Mouse (Mus musculus) embryonic fibroblast, embryonic 13.5 days (primary cell): ENCODE data around the gene Dusp5. TPM values are rescaled to one million over a fixed set of nuclear protein-coding genes. Genes with fewer than 3 reads are reported as not detected.

Source experiments
- H3K27ac ChIP-seq: 2 replicates; pipeline ENCODE4 v1.5.1; 2012; ENCODE audit warnings: low read length, control low read depth, inconsistent platforms; ENCODE audit not compliant: insufficient read depth
- H3K4me1 ChIP-seq: 2 replicates; pipeline ENCODE4 v1.6.1; 2011; ENCODE audit warnings: low read length; ENCODE audit not compliant: control insufficient read depth, insufficient read depth
- H3K4me3 ChIP-seq: 2 replicates; pipeline ENCODE4 v1.5.1; 2011; ENCODE audit warnings: mild to moderate bottlenecking, control low read depth, low read length; ENCODE audit not compliant: insufficient read depth
- CTCF ChIP-seq: IDR thresholded peaks from 2 replicates; pipeline ENCODE4 v1.5.1; 2011; ENCODE audit warnings: mild to moderate bottlenecking, control low read depth, low read length, moderate library complexity, borderline replicate concordance; ENCODE audit not compliant: insufficient read depth
- POLR2A ChIP-seq: IDR thresholded peaks from 2 replicates; pipeline ENCODE4 v1.6.1; 2011; ENCODE audit warnings: low read depth, mild to moderate bottlenecking, control low read depth, low read length, moderate library complexity
- polyA plus RNA-seq: library from polyadenylated mRNA; stranded (reverse); fragments of >200 nt; gene quantifications from 2 replicates; pipeline ENCODE4 v1.2.4, GENCODE M21; 2011; ENCODE audit warnings: low read depth; ENCODE audit not compliant: missing spikeins, insufficient read length

Dusp5 gene
- polyA plus RNA-seq, 1 experiment = 19.5 TPM

DNA sequence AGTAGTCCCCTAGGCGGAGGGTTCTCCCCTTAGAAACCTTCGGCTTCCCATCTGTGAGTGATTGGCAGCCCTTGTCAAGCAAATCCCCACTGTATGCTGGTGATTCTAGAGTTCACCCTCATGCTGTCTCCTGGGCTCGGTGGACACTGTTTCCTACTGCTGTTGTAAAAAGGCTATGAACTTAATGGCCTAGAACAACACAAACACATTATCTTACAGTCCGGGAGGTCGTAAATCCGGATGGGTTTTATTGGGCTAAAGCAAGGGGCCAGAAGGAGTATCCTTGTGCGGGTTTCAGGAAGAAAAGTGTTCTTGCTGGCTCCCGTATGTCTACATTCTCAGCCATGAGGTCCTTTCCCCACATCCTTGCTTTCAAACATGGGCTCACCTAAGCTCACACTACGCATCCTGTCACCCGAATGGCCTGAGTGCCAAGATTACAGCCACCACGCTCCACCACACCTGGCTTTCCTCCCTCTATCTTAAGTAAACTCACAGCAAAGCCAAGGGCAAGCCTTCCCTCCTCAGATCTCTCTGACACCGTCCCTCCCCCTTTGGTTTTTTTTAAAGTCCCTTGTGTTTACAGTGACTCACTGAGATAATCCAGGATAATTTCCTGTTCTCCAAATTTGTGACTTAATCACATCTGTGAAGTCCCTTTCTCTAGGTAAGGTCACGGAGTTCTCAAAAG lies 17.5 kb upstream of the Dusp5 start:
- no peak overlapping the region for H3K4me3 ChIP-seq
- H3K4me1 ChIP-seq = peaks cover 10% of the 10 kb centered on the region; the same call in 1 of the 2 replicates
- no peak for TF ChIP-seq POLR2A
- no peak for TF ChIP-seq CTCF
- no peak overlapping the region for H3K27ac ChIP-seq

GRCm38 (mm10) chr19:53517370-53518096 lies 11.4 kb upstream of the Dusp5 start:
- 0 out of 2 replicates have a peak, but pooled peaks cover 4% of the 10 kb centered on the region for H3K4me1 ChIP-seq
- no peak overlapping the region for H3K4me3 ChIP-seq
- no peak for TF ChIP-seq CTCF
- no peak for TF ChIP-seq POLR2A
- no peak overlapping the region for H3K27ac ChIP-seq

- H3K4me3 ChIP-seq = no peak overlapping the region
- H3K4me1 ChIP-seq = 0 out of 2 replicates have a peak, but pooled peaks cover 4% of the 10 kb centered on the region
- no peak overlapping the region for H3K27ac ChIP-seq
- no peak for TF ChIP-seq CTCF
- TF ChIP-seq POLR2A = no peak
These were observed 9.4 kb upstream of the Dusp5 start for GRCm38 (mm10) chr19:53519549-53519948.

- no peak overlapping the region for H3K27ac ChIP-seq
- no peak for TF ChIP-seq POLR2A
- TF ChIP-seq CTCF = no peak
- no peak overlapping the region for H3K4me3 ChIP-seq
- H3K4me1 ChIP-seq = 0 out of 2 replicates have a peak, but pooled peaks cover 4% of the 10 kb centered on the region
These were observed 8.9 kb upstream of the Dusp5 start for GRCm38 (mm10) chr19:53519981-53520380.

- 0 out of 2 replicates have a peak, but pooled peaks cover 4% of the 10 kb centered on the region for H3K4me1 ChIP-seq
- TF ChIP-seq CTCF (no peak), POLR2A (no peak)
- no peak overlapping the region for H3K27ac ChIP-seq
- H3K4me3 ChIP-seq = no peak overlapping the region
These were observed 7.6 kb upstream of the Dusp5 start for GRCm38 (mm10) chr19:53521137-53521795.

DNA sequence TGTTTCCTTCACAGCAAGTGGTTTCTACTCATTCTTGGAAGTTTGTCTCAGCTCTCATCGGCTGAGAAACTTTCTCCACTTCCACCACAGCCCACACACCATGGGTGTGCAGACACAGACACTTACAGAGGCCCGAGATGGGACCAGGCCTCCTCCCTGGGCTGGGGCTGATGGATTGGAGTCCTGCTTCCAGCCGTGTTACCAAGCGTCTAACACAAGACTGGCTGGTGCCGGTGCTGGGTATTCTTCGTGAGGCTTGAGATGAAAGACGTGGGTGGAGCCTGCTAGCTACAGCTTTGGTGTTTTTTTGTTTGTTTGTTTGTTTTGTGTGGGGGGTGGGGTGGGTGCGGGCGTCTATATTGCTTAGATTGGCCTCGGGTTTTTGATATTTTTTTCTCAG lies 1.4 kb upstream of the Dusp5 start:
- TF ChIP-seq CTCF = no peak
- no peak for TF ChIP-seq POLR2A
- Histone ChIP-seq H3K4me1 (no peaks in the 10 kb centered on the region), H3K4me3 (no peak overlapping the region), H3K27ac (no peak overlapping the region)

DNA sequence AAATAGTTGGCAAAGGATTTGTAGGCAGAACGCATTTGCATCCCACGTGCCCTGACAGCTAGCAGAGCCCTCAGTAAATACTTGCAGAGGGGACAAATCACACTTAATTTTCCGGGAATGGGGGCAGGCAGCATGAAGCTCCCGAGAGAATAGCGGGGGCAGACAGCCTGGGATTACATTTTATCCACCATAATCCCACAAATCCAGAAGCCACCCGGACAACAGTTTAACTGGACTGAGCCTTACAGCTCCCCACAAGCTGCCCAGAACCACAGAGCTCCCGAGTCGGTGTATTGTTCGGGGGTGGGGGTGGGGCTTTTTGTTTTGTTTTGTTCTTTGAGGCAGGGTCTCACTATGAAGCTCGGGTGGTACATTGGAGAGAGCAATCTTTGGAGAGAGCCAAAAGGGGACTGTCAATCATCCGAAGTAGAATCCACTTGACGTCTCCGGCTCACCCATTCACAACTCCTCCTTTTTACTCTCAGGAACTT lies 733 bp upstream of the Dusp5 start:
- TF ChIP-seq CTCF (no peak), POLR2A (0 out of 2 replicates have a peak, but pooled peaks have one; percentile 13)
- H3K4me3 ChIP-seq = peak overlapping the region; percentile 89
- no peak overlapping the region for H3K27ac ChIP-seq
- peaks cover 1% of the 10 kb centered on the region; the same call in 1 of the 2 replicates for H3K4me1 ChIP-seq

DNA sequence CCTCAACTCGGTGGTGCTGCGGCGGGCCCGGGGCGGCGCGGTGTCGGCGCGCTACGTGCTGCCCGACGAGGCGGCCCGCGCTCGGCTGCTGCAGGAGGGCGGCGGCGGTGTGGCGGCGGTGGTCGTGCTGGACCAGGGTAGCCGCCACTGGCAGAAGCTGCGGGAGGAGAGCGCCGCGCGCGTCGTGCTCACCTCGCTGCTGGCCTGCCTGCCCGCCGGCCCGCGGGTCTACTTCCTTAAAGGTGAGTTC lies 471 bp downstream of the Dusp5 start:
- TF ChIP-seq CTCF = no peak
- TF ChIP-seq POLR2A = no peak
- H3K4me3 ChIP-seq = peak overlapping the region; percentile 91
- H3K27ac ChIP-seq = peak overlapping the region; percentile 51
- peaks cover 8% of the 10 kb centered on the region; the same call in 1 of the 2 replicates for H3K4me1 ChIP-seq

DNA sequence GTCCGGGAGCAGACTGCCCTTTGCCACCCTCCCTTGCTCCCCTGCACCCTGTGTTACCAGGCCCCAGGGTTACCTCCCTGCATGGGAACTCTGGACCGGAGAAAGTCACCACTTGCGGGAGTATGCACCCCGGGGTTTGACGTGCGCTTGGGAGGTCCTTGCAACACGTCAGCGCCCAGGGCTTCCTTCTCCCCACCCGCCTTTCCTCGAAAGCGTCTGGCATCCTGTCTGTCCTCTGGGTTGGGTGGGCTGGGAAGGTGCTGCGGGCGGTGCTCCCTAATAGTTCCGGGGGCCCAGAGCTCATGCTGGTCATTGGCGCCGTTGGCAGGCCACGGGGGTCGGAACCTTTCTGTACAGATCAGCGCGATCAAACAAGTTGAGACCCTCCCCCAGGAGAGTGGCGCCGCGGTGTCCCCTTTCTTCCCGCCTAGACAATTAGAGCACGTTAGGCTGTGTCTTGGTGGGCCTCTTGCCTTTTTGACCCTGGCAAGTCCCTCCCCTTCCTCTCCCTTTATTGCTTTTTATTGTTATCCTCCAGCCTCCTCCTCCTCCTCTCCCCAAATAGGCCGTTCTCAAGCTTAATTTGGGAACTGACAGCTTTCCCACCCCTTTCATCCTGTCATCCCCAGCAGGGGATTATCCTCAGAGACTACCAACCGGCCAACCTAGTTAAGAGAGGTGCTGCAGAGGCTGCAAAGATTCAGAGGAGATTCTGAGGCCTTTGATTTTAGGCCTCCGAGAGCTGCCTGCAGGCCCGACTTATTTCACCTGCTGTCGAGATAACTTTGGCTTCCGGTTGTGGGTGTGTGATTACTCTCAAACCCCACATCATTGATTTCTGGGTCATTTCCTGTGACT lies 1.0 kb downstream of the Dusp5 start:
- TF ChIP-seq POLR2A (peak; percentile 38; the same call in 1 of the 2 replicates), CTCF (no peak)
- peak overlapping the region; percentile 91 for H3K4me3 ChIP-seq
- H3K27ac ChIP-seq = peak overlapping the region; percentile 51
- H3K4me1 ChIP-seq = peaks cover 10% of the 10 kb centered on the region; the same call in 1 of the 2 replicates
